Mouse (Mus musculus): ENCODE results near the gene Camk2b. TPM values are rescaled to one million over a fixed set of nuclear protein-coding genes. Genes with fewer than 3 reads are reported as not detected.

The Camk2b gene
- polyA plus RNA-seq (2015; fragmentation: Nextera tagmentation; extraction: Ambion mirVana), result 11.9 and 12.1 TPM in 2 replicates

GRCm38 (mm10) chr11:6066176-6066575, at the start of gene Camk2b:
TSS of gene Camk2b (minus strand) at chr11:6066362.
- Histone ChIP-seq H3K27ac (ENCODE audit: low read depth, low read length) (no peak within 1 kb of the TSS), H3K4me2 (replicated peaks; ENCODE audit: low read depth) (peak within 1 kb of the TSS; percentile 91), H3K27me3 (replicated peaks; ENCODE audit: control insufficient read depth, insufficient read depth, low read length) (peaks cover 71% of the 10 kb centered on the region), H3K4me1 (replicated peaks; ENCODE audit: control insufficient read depth, insufficient read depth, low read length) (no peaks in the 10 kb centered on the region), H3K9ac (ENCODE audit: low read depth, low read length) (no peak within 1 kb of the TSS; the same call in 1 of the 2 replicates), H3K4me3 (ENCODE audit: low read depth, low read length) (peak within 1 kb of the TSS; percentile 56), H3K36me3 (ENCODE audit: control insufficient read depth, insufficient read depth) (no peaks in the 10 kb centered on the region), H3K9me3 (ENCODE audit: control insufficient read depth) (no peaks in the 10 kb centered on the region)
- ATAC-seq, result no peak
- 14% methylated on average over 6 of the region's 6 CpGs for WGBS
- TF ChIP-seq CTCF (IDR thresholded peaks at IDR 0.05; ENCODE audit: low read depth), result no peak

- 51% methylated on average over 5 of the region's 5 CpGs for WGBS
- no peak overlapping the region for H3K4me3 ChIP-seq (ENCODE audit: low read depth, low read length)
- no peaks in the 10 kb centered on the region for H3K27me3 ChIP-seq (replicated peaks; ENCODE audit: control insufficient read depth, insufficient read depth, low read length)
- no peak overlapping the region for H3K9ac ChIP-seq (ENCODE audit: low read depth, low read length)
- no peaks in the 10 kb centered on the region for H3K9me3 ChIP-seq (ENCODE audit: control insufficient read depth)
- no peak for TF ChIP-seq CTCF (IDR thresholded peaks at IDR 0.05; ENCODE audit: low read depth)
- H3K27ac ChIP-seq (ENCODE audit: low read depth, low read length), result peak overlapping the region; percentile 89
- H3K36me3 ChIP-seq (ENCODE audit: control insufficient read depth, insufficient read depth), result peaks cover 28% of the 10 kb centered on the region
- H3K4me1 ChIP-seq (replicated peaks; ENCODE audit: control insufficient read depth, insufficient read depth, low read length), result 0 out of 2 replicates have a peak, but pooled peaks cover 7% of the 10 kb centered on the region
- ATAC-seq, result peak; percentile 100
- H3K4me2 ChIP-seq (replicated peaks; ENCODE audit: low read depth), result no peak overlapping the region
Observed at GRCm38 (mm10) chr11:6111734-6112484, 45.7 kb upstream of the Camk2b start.

- Histone ChIP-seq H3K27ac (ENCODE audit: low read depth, low read length) (no peak overlapping the region), H3K4me1 (replicated peaks; ENCODE audit: control insufficient read depth, insufficient read depth, low read length) (0 out of 2 replicates have a peak, but pooled peaks cover 7% of the 10 kb centered on the region), H3K4me2 (replicated peaks; ENCODE audit: low read depth) (no peak overlapping the region), H3K4me3 (ENCODE audit: low read depth, low read length) (no peak overlapping the region), H3K27me3 (replicated peaks; ENCODE audit: control insufficient read depth, insufficient read depth, low read length) (no peaks in the 10 kb centered on the region), H3K9me3 (ENCODE audit: control insufficient read depth) (no peaks in the 10 kb centered on the region), H3K36me3 (ENCODE audit: control insufficient read depth, insufficient read depth) (peaks cover 39% of the 10 kb centered on the region), H3K9ac (ENCODE audit: low read depth, low read length) (no peak overlapping the region)
- no peak for TF ChIP-seq CTCF (IDR thresholded peaks at IDR 0.05; ENCODE audit: low read depth)
- no peak for ATAC-seq
Observed at GRCm38 (mm10) chr11:6109990-6110389, 43.8 kb upstream of the Camk2b start.

DNA sequence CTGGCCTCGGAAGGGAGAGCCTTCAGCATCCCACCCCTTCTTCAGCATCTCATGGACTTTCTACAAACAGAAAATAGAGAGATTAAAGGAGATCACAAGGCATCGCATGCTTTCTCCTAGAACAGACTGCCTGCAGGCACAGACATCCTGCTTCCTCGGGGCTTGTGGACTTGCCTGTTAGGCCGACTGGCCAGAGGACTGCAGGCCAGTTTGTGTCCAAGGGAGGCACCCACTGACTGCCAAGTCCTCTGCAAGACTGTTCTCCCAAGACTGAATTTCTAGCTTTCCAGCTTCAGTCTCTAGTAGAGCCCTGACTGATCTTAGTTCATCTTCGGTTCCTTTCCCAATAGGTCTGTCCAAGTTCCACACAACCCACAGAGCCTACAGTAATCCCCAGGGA, 42.1 kb upstream of the Camk2b start:
- WGBS, result 96% methylated on average over 5 of the region's 5 CpGs
- H3K9me3 ChIP-seq (ENCODE audit: control insufficient read depth), result no peaks in the 10 kb centered on the region
- H3K4me2 ChIP-seq (replicated peaks; ENCODE audit: low read depth), result no peak overlapping the region
- H3K4me1 ChIP-seq (replicated peaks; ENCODE audit: control insufficient read depth, insufficient read depth, low read length), result 0 out of 2 replicates have a peak, but pooled peaks cover 7% of the 10 kb centered on the region
- H3K4me3 ChIP-seq (ENCODE audit: low read depth, low read length), result no peak overlapping the region
- H3K27ac ChIP-seq (ENCODE audit: low read depth, low read length), result no peak overlapping the region
- no peak for TF ChIP-seq CTCF (IDR thresholded peaks at IDR 0.05; ENCODE audit: low read depth)
- ATAC-seq, result no peak
- peaks cover 39% of the 10 kb centered on the region for H3K36me3 ChIP-seq (ENCODE audit: control insufficient read depth, insufficient read depth)
- no peak overlapping the region for H3K9ac ChIP-seq (ENCODE audit: low read depth, low read length)
- no peaks in the 10 kb centered on the region for H3K27me3 ChIP-seq (replicated peaks; ENCODE audit: control insufficient read depth, insufficient read depth, low read length)

DNA sequence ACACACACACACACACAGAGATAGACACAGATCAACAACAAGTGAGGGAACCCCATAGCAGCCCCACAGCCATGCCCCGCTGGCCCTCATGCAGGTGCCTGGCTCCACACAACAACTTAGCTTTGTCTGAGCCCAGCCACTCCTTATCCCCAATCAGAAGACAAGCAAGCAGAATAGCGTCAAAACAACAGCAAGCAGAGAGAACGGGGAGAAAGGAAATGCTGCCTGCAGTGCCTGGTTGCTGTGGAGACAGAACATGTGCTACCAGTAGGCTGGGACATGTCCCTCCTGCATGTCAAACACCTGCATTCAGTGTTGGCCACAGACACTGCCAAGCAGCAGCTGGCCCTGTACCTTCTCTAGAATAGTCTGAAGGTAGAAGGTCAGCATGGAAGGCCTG, 41.6 kb upstream of the Camk2b start:
- Histone ChIP-seq H3K27ac (ENCODE audit: low read depth, low read length) (no peak overlapping the region), H3K4me2 (replicated peaks; ENCODE audit: low read depth) (no peak overlapping the region), H3K4me3 (ENCODE audit: low read depth, low read length) (no peak overlapping the region), H3K36me3 (ENCODE audit: control insufficient read depth, insufficient read depth) (peaks cover 33% of the 10 kb centered on the region), H3K4me1 (replicated peaks; ENCODE audit: control insufficient read depth, insufficient read depth, low read length) (0 out of 2 replicates have a peak, but pooled peaks cover 7% of the 10 kb centered on the region), H3K9ac (ENCODE audit: low read depth, low read length) (no peak overlapping the region), H3K27me3 (replicated peaks; ENCODE audit: control insufficient read depth, insufficient read depth, low read length) (no peaks in the 10 kb centered on the region), H3K9me3 (ENCODE audit: control insufficient read depth) (no peaks in the 10 kb centered on the region)
- no peak for ATAC-seq
- no peak for TF ChIP-seq CTCF (IDR thresholded peaks at IDR 0.05; ENCODE audit: low read depth)
- WGBS, result 73% methylated on average over 3 of the region's 3 CpGs

DNA sequence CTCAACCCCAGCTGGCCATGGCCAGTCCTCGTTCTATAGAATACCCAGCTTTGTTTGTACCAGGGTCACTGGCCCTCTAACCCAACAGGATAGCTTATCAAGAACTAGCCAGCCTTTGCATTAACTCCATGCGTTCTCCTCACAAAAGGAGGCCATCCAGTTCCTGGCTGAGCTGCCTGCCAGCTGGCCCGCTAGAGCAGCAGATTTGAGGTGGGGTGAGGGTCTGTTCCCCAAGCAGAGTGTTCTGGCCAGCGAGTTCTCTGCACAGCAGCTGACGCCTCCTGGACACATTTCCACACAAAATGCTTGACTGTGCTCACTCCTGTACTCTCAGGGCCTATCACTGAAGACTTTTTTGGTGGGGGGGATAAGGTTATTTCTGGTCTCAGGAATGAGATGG, 38.6 kb upstream of the Camk2b start:
- TF ChIP-seq CTCF (IDR thresholded peaks at IDR 0.05; ENCODE audit: low read depth), result no peak
- 88% methylated on average over 5 of the region's 5 CpGs for WGBS
- no peak overlapping the region for H3K4me3 ChIP-seq (ENCODE audit: low read depth, low read length)
- H3K4me2 ChIP-seq (replicated peaks; ENCODE audit: low read depth), result no peak overlapping the region
- no peaks in the 10 kb centered on the region for H3K9me3 ChIP-seq (ENCODE audit: control insufficient read depth)
- peaks cover 32% of the 10 kb centered on the region for H3K36me3 ChIP-seq (ENCODE audit: control insufficient read depth, insufficient read depth)
- ATAC-seq, result no peak
- no peaks in the 10 kb centered on the region for H3K27me3 ChIP-seq (replicated peaks; ENCODE audit: control insufficient read depth, insufficient read depth, low read length)
- H3K4me1 ChIP-seq (replicated peaks; ENCODE audit: control insufficient read depth, insufficient read depth, low read length), result no peaks in the 10 kb centered on the region
- H3K9ac ChIP-seq (ENCODE audit: low read depth, low read length), result no peak overlapping the region
- H3K27ac ChIP-seq (ENCODE audit: low read depth, low read length), result no peak overlapping the region

Measured in intestine, postnatal 0 days (tissue).